Mouse (Mus musculus) ES-Bruce4 (cell line): ENCODE measurements at regions not wholly inside any gene's neighbourhood (a gene's known extent, or its start where the extent isn't known, plus 50 kb on each side); places are given as distances from the start of the nearest gene placed in this dataset.

Experiments
- H3K27ac ChIP-seq: 2 replicates; pipeline ENCODE4 v1.5.1; 2012; ENCODE audit warnings: low read length, inconsistent platforms; ENCODE audit not compliant: insufficient read depth
- H3K27me3 ChIP-seq: 2 replicates; pipeline ENCODE4 v1.6.1; 2012; ENCODE audit warnings: mild to moderate bottlenecking, low read length, inconsistent platforms; ENCODE audit not compliant: control insufficient read depth, poor library complexity, insufficient read depth, severe bottlenecking
- H3K36me3 ChIP-seq: 2 replicates; pipeline ENCODE4 v1.6.1; 2012; ENCODE audit warnings: inconsistent platforms, mild to moderate bottlenecking, low read length, moderate library complexity; ENCODE audit not compliant: control insufficient read depth, poor library complexity, insufficient read depth, severe bottlenecking
- H3K4me1 ChIP-seq: one replicate; pipeline ENCODE4 v1.8.1; 2011; ENCODE audit warnings: low read length; ENCODE audit not compliant: control insufficient read depth, insufficient read depth
- H3K4me3 ChIP-seq: 2 replicates; pipeline ENCODE4 v1.5.1; 2011; ENCODE audit warnings: low read depth, mild to moderate bottlenecking, low read length
- H3K9ac ChIP-seq: 2 replicates; pipeline ENCODE4 v1.6.1; 2012; ENCODE audit warnings: low read depth, mild to moderate bottlenecking, inconsistent platforms; ENCODE audit not compliant: poor library complexity, severe bottlenecking
- H3K9me3 ChIP-seq: replicated peaks from 2 replicates; pipeline ENCODE4 v1.6.1; 2012; ENCODE audit warnings: mild to moderate bottlenecking, low read length, inconsistent platforms; ENCODE audit not compliant: control insufficient read depth, poor library complexity, insufficient read depth, severe bottlenecking
- CTCF ChIP-seq: IDR thresholded peaks from one replicate; pipeline ENCODE4 v1.8.1; 2011; ENCODE audit warnings: low read depth, low read length
- EP300 ChIP-seq: IDR thresholded peaks from 2 replicates; pipeline ENCODE4 v1.6.1; 2011; ENCODE audit warnings: low read depth, low read length; ENCODE audit not compliant: insufficient read depth
- POLR2A ChIP-seq: IDR thresholded peaks from one replicate; pipeline ENCODE4 v1.8.1; 2011; ENCODE audit warnings: low read length; ENCODE audit not compliant: insufficient read depth

GRCm38 (mm10) chr14:58714856-58715255 lies 427.8 kb downstream of the 1700129C05Rik start:
- Histone ChIP-seq H3K9me3 (0 out of 2 replicates have a peak, but pooled peaks cover 4% of the 10 kb centered on the region), H3K36me3 (no peaks in the 10 kb centered on the region), H3K9ac (no peak overlapping the region), H3K27ac (no peak overlapping the region), H3K27me3 (no peaks in the 10 kb centered on the region), H3K4me1 (no peaks in the 10 kb centered on the region), H3K4me3 (no peak overlapping the region)
- TF ChIP-seq EP300 (no peak), CTCF (no peak), POLR2A (no peak)

- H3K36me3 ChIP-seq: no peaks in the 10 kb centered on the region
- H3K9me3 ChIP-seq: 0 out of 2 replicates have a peak, but pooled peaks cover 4% of the 10 kb centered on the region
- TF ChIP-seq EP300: no peak
- no peak for TF ChIP-seq POLR2A
- H3K4me1 ChIP-seq: no peaks in the 10 kb centered on the region
- no peak overlapping the region for H3K9ac ChIP-seq
- no peak overlapping the region for H3K27ac ChIP-seq
- no peaks in the 10 kb centered on the region for H3K27me3 ChIP-seq
- no peak overlapping the region for H3K4me3 ChIP-seq
Observed at GRCm38 (mm10) chr14:58709861-58710260, 432.8 kb downstream of the 1700129C05Rik start.

- no peak for TF ChIP-seq POLR2A
- no peak for TF ChIP-seq EP300
- no peak for TF ChIP-seq CTCF
- H3K27me3 ChIP-seq: no peaks in the 10 kb centered on the region
- no peaks in the 10 kb centered on the region for H3K36me3 ChIP-seq
- H3K4me3 ChIP-seq: no peak overlapping the region
- H3K4me1 ChIP-seq: no peaks in the 10 kb centered on the region
- H3K9ac ChIP-seq: no peak overlapping the region
- H3K9me3 ChIP-seq: 0 out of 2 replicates have a peak, but pooled peaks cover 4% of the 10 kb centered on the region
- no peak overlapping the region for H3K27ac ChIP-seq
Observed at GRCm38 (mm10) chr14:58709281-58709680, 433.4 kb downstream of the 1700129C05Rik start.

- TF ChIP-seq EP300 (no peak), CTCF (no peak), POLR2A (no peak)
- Histone ChIP-seq H3K27ac (no peak overlapping the region), H3K27me3 (no peaks in the 10 kb centered on the region), H3K4me3 (no peak overlapping the region), H3K36me3 (no peaks in the 10 kb centered on the region), H3K9me3 (no peaks in the 10 kb centered on the region), H3K9ac (no peak overlapping the region), H3K4me1 (no peaks in the 10 kb centered on the region)
Observed at GRCm38 (mm10) chr14:58701765-58702164, 440.9 kb downstream of the 1700129C05Rik start.

- TF ChIP-seq EP300 (no peak), POLR2A (no peak), CTCF (no peak)
- Histone ChIP-seq H3K9ac (no peak overlapping the region), H3K4me3 (no peak overlapping the region), H3K27ac (no peak overlapping the region), H3K27me3 (peaks cover 2% of the 10 kb centered on the region; the same call in 1 of the 2 replicates), H3K4me1 (no peaks in the 10 kb centered on the region), H3K9me3 (no peaks in the 10 kb centered on the region), H3K36me3 (no peaks in the 10 kb centered on the region)
Observed at GRCm38 (mm10) chr14:58691129-58691828, 451.4 kb downstream of the 1700129C05Rik start.

DNA sequence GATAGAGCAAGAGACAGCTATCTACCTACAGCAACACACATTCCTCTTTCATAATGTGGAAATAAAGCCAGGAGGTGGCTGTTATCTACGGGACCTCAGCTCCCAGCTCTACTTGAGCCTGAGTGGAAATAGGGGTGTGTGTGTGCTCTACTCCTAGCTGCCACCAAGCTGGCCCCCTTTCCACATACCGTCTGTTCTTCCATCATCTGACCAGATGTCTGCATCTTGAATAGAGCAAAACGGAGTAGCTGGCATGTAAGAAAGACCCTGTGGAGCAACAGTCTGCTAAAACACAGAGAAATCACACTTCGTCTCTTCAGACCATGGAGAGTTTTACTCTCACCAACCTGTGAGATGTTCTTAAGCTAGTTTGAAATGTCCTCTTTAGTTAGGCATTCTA lies 454.9 kb downstream of the 1700129C05Rik start:
- TF ChIP-seq POLR2A: no peak
- TF ChIP-seq EP300: no peak
- TF ChIP-seq CTCF: no peak

More for the DNA sequence above, 454.9 kb downstream of the 1700129C05Rik start:
- H3K9ac ChIP-seq: no peak overlapping the region
- no peaks in the 10 kb centered on the region for H3K4me1 ChIP-seq
- H3K4me3 ChIP-seq: no peak overlapping the region
- H3K9me3 ChIP-seq: no peaks in the 10 kb centered on the region
- H3K27me3 ChIP-seq: peaks cover 2% of the 10 kb centered on the region; the same call in 1 of the 2 replicates
- no peak overlapping the region for H3K27ac ChIP-seq
- no peaks in the 10 kb centered on the region for H3K36me3 ChIP-seq
